Comparison of ENCODE assay signal across 8 mouse cellular contexts in genomic region chr8:95887578-95888284, GRCm38 (mm10). TPM values are rescaled to one million over a fixed set of nuclear protein-coding genes. Genes with fewer than 3 reads are reported as not detected.
DNase-seq lines count a peak whose midpoint lies in the region; ATAC-seq and TF ChIP-seq lines count a peak whose summit lies in the region.

No protein-coding gene starts in this region.

- no peaks in the 10 kb centered on the region for H3K27me3 ChIP-seq in erythroblast, embryonic 14.5 days (ENCODE audit: control insufficient read depth)
- no peaks in the 10 kb centered on the region for H3K27me3 ChIP-seq in heart, embryonic 12.5 days (replicated peaks)
- H3K27me3 ChIP-seq in kidney, postnatal 0 days (ENCODE audit: insufficient read depth, low read length), result no peaks in the 10 kb centered on the region
- H3K27me3 ChIP-seq in liver, embryonic 11.5 days (replicated peaks; ENCODE audit: control insufficient read depth, insufficient read depth, low read length), result no peaks in the 10 kb centered on the region
- no peaks in the 10 kb centered on the region for H3K27me3 ChIP-seq in splenic B cell, adult 2 months (ENCODE audit: control insufficient read depth, insufficient read depth, low read length, poor library complexity, severe bottlenecking)

- H3K4me2 ChIP-seq in heart, embryonic 12.5 days, result peak overlapping the region; percentile 76
- peak overlapping the region; percentile 85 for H3K4me2 ChIP-seq in kidney, postnatal 0 days (ENCODE audit: low read length)
- peak overlapping the region; percentile 65 for H3K4me2 ChIP-seq in liver, embryonic 11.5 days

- peak; percentile 95 for ATAC-seq in heart, embryonic 12.5 days (ENCODE audit: insufficient number of reproducible peaks, low FRiP score)
- ATAC-seq in kidney, postnatal 0 days (replicated peaks; ENCODE audit: low FRiP score, low read depth), result peak; percentile 95
- ATAC-seq in liver, embryonic 11.5 days (replicated peaks; ENCODE audit: low FRiP score), result peak; percentile 90

- H3K27ac ChIP-seq in heart, embryonic 12.5 days (ENCODE audit: poor library complexity, severe bottlenecking), result peak overlapping the region; percentile 87
- peak overlapping the region; percentile 87 for H3K27ac ChIP-seq in kidney, postnatal 0 days
- H3K27ac ChIP-seq in liver, embryonic 11.5 days (ENCODE audit: low read depth, low read length), result peak overlapping the region; percentile 84

- no peak for TF ChIP-seq POLR2A in brain, embryonic 14.5 days (IDR thresholded peaks at IDR 0.05; ENCODE audit: borderline replicate concordance, extremely low read depth, insufficient read depth, insufficient read length, poor library complexity, severe bottlenecking)

- H3K4me1 ChIP-seq in erythroblast, embryonic 14.5 days (ENCODE audit: control insufficient read depth), result peaks cover 33% of the 10 kb centered on the region
- H3K4me1 ChIP-seq in heart, embryonic 12.5 days (replicated peaks), result peaks cover 30% of the 10 kb centered on the region
- H3K4me1 ChIP-seq in kidney, postnatal 0 days (replicated peaks; ENCODE audit: insufficient read depth, low read length), result peaks cover 14% of the 10 kb centered on the region; the same call in 1 of the 2 replicates
- peaks cover 14% of the 10 kb centered on the region; the same call in 1 of the 2 replicates for H3K4me1 ChIP-seq in liver, embryonic 11.5 days (replicated peaks; ENCODE audit: control insufficient read depth, insufficient read depth, low read length)

- peak; percentile 58 for DNase-seq in CD4-positive helper T cell, adult 2 months (ENCODE audit: low read depth, low spot score)
- peak; percentile 90 for DNase-seq in brain, embryonic 14.5 days (ENCODE audit: low read depth)
- DNase-seq in kidney, postnatal 0 days (ENCODE audit: low spot score), result peak; percentile 77
- DNase-seq in liver, embryonic 11.5 days (ENCODE audit: low spot score), result peak; percentile 87
- DNase-seq in naive thymus-derived CD4-positive, alpha-beta T cell, adult 2 months (ENCODE audit: low read depth), result peak; percentile 44
- DNase-seq in splenic B cell, adult 2 months (ENCODE audit: low read depth, low spot score), result peak; percentile 55

- peaks cover 3% of the 10 kb centered on the region for H3K36me3 ChIP-seq in erythroblast, embryonic 14.5 days (ENCODE audit: control insufficient read depth)
- H3K36me3 ChIP-seq in heart, embryonic 12.5 days, result no peaks in the 10 kb centered on the region
- no peaks in the 10 kb centered on the region for H3K36me3 ChIP-seq in kidney, postnatal 0 days (ENCODE audit: insufficient read depth, low read length)
- no peaks in the 10 kb centered on the region for H3K36me3 ChIP-seq in liver, embryonic 11.5 days (ENCODE audit: control insufficient read depth, insufficient read depth, low read length)
- H3K36me3 ChIP-seq in splenic B cell, adult 2 months (ENCODE audit: control insufficient read depth, insufficient read depth, low read length, poor library complexity, severe bottlenecking), result no peaks in the 10 kb centered on the region; the same call in 1 of the 2 replicates

- H3K9me3 ChIP-seq in erythroblast, embryonic 14.5 days (ENCODE audit: control insufficient read depth, low read length), result no peaks in the 10 kb centered on the region
- no peaks in the 10 kb centered on the region for H3K9me3 ChIP-seq in heart, embryonic 12.5 days (replicated peaks)
- H3K9me3 ChIP-seq in kidney, postnatal 0 days (replicated peaks; ENCODE audit: low read length), result no peaks in the 10 kb centered on the region
- no peaks in the 10 kb centered on the region for H3K9me3 ChIP-seq in liver, embryonic 11.5 days (ENCODE audit: control insufficient read depth, low read length)

- no peak for TF ChIP-seq CTCF in brain, embryonic 14.5 days (IDR thresholded peaks at IDR 0.05; ENCODE audit: borderline replicate concordance, extremely low read depth, insufficient read depth, insufficient read length)
- no peak for TF ChIP-seq CTCF in kidney, postnatal 0 days (IDR thresholded peaks at IDR 0.05; ENCODE audit: low read depth)

- peak overlapping the region; percentile 97 for H3K4me3 ChIP-seq in erythroblast, embryonic 14.5 days (replicated peaks)
- H3K4me3 ChIP-seq in heart, embryonic 12.5 days, result peak overlapping the region; percentile 81
- peak overlapping the region; percentile 91 for H3K4me3 ChIP-seq in kidney, postnatal 0 days (replicated peaks; ENCODE audit: low read depth, low read length)
- H3K4me3 ChIP-seq in liver, embryonic 11.5 days (ENCODE audit: low read depth, low read length), result peak overlapping the region; percentile 96

- WGBS in heart, embryonic 12.5 days, result under 1% methylated on average over 38 of the region's 38 CpGs
- under 1% methylated on average over 38 of the region's 38 CpGs for WGBS in kidney, postnatal 0 days
- under 1% methylated on average over 38 of the region's 38 CpGs for WGBS in liver, embryonic 11.5 days

- peak overlapping the region; percentile 91 for H3K9ac ChIP-seq in heart, embryonic 12.5 days
- peak overlapping the region; percentile 80 for H3K9ac ChIP-seq in kidney, postnatal 0 days (ENCODE audit: low read depth, low read length)
- peak overlapping the region; percentile 84 for H3K9ac ChIP-seq in liver, embryonic 11.5 days (ENCODE audit: low read depth, low read length)

RNA-seq across cellular contexts. Expression of gene Got2, which starts 0.6 kb away (rescaled TPM):
- 126 and 154 TPM in 2 replicates for polyA plus RNA-seq in brain, embryonic 14.5 days (2012; rRNA removed)
- polyA plus RNA-seq in erythroblast, embryonic 14.5 days (2012), result 2.5 and 2.8 TPM in 2 replicates
- 323 and 331 TPM in 2 replicates for polyA plus RNA-seq in heart, embryonic 12.5 days (2016; fragmentation: Nextera tagmentation; extraction: Ambion mirVana)
- polyA plus RNA-seq in kidney, postnatal 0 days (2015; fragmentation: Nextera tagmentation; extraction: Ambion mirVana), result 266 and 295 TPM in 2 replicates
- polyA plus RNA-seq in liver, embryonic 11.5 days (2014; fragmentation: Nextera tagmentation; extraction: Ambion mirVana), result 153 and 158 TPM in 2 replicates

RNA-seq across cellular contexts. Expression of gene Slc38a7, which starts 34.4 kb away (rescaled TPM):
- 36.1 and 38.0 TPM in 2 replicates for polyA plus RNA-seq in brain, embryonic 14.5 days (2012; rRNA removed)
- 0.12 and 0.21 TPM in 2 replicates for polyA plus RNA-seq in erythroblast, embryonic 14.5 days (2012)
- polyA plus RNA-seq in heart, embryonic 12.5 days (2016; fragmentation: Nextera tagmentation; extraction: Ambion mirVana), result 12.4 and 13.2 TPM in 2 replicates
- 12.6 and 12.9 TPM in 2 replicates for polyA plus RNA-seq in kidney, postnatal 0 days (2015; fragmentation: Nextera tagmentation; extraction: Ambion mirVana)
- 13.8 and 14.8 TPM in 2 replicates for polyA plus RNA-seq in liver, embryonic 11.5 days (2014; fragmentation: Nextera tagmentation; extraction: Ambion mirVana)

Comparison
In these comparisons a context has a peak if more than half of its experiments do, and no peak if none do; other contexts are left out.
1. Peak in every context shown above with its lines: DNase-seq, ATAC-seq, H3K4me3 ChIP-seq and H3K27ac ChIP-seq.
2. RNA of gene Got2, which starts 0.6 kb away (polyA plus RNA-seq): 323 to 331 TPM in heart, embryonic 12.5 days, 266 to 295 TPM in kidney, postnatal 0 days, 153 to 158 TPM in liver, embryonic 11.5 days and 126 to 154 TPM in brain, embryonic 14.5 days; 2.5 to 2.8 TPM in erythroblast, embryonic 14.5 days; every median in the first group is over 10 times any median in the second.
3. RNA of gene Slc38a7, which starts 34.4 kb away (polyA plus RNA-seq): 36.1 to 38.0 TPM in brain, embryonic 14.5 days, 13.8 to 14.8 TPM in liver, embryonic 11.5 days, 12.6 to 12.9 TPM in kidney, postnatal 0 days and 12.4 to 13.2 TPM in heart, embryonic 12.5 days; 0.12 to 0.21 TPM in erythroblast, embryonic 14.5 days; every median in the first group is over 10 times any median in the second.